Mouse (Mus musculus) frontal cortex, postnatal 10 days (tissue): ENCODE results near the gene Tmem60.

Experiments used
- DNase-seq, 2 experiments: peaks; one replicate each; pipeline ENCODE4 v3.0.0; 2022; ENCODE audit warnings: low spot score in 2 of 2, mixed read lengths in 1 of 2

Tmem60 gene

DNA sequence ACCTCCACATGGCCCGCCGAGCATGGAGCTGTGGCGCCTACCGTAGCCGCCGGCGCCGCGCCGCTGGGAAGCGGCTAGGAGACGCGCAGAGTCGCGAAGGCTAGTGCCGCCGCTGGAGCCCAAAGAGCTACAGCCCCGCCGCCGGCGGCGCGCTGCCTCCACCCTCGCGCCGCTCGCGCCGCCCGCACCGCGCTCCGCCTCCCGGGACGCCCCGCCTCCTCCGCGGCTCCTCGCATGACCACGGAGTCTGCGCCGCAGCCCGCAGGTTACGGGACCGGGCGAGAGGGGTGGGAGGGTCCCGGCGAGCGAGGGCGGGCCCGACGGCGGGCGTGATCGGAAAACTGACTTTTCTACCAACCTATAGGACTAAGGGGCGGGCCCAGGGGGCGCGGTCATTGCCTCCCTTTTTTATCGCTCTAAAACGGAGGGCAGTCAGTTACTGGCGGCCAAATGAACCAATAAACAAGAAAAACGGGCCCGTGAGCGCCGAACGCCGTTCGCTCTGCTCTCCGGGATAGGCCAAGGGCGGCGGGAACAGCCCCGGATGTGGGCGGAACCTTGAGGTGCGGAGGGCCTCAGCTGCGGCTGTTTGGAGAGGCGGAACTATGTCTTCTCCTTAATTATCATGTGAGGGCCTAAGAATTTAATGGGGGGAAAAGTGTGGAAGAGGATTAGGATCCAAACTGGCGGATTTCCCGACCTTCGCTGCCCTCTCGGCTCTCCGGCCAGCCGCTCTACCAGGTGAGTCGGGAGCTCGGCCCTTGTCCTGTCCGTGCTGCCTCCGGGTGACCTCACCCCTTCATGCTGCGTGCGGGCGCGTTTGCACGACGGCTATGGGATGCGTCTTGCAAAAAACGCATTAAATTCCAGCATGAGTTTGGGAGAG is at the start of gene Tmem60, which contains the start of gene Phtf2:
TSS of gene Tmem60 (plus strand) at position 277 of the 886 bp plus-strand sequence.
TSS of gene Phtf2 (minus strand) at position 210 of the 886 bp plus-strand sequence.
- peak; percentile 97 to 98 for DNase-seq

- DNase-seq, result no peak
Measured at GRCm38 (mm10) chr5:20834399-20834798, 47.6 kb upstream of the Tmem60 start.

- no peak for DNase-seq
Measured at GRCm38 (mm10) chr5:20837082-20837481, 44.9 kb upstream of the Tmem60 start.

DNA sequence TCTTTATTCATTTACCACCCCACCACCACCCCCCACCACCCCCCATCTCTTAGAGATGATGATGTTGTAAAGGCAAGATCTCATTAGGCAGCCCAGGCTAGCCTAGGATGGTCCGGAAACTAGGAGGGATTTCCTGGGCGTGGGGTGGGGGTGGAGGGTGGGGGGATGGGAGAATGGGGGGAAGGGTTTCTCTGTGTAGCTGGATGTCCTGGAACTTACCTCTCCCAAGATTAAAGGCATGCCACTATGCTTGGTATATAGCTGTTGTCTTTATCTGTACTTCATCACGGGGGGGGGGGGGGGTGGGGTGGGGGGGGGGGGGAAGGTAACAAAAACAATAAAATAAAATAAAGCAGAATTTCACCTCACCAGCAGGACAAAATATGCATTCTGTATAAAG is 38.6 kb upstream of the Tmem60 start:
- no peak for DNase-seq

GRCm38 (mm10) chr5:20843816-20844215 is 38.2 kb upstream of the Tmem60 start:
- no peak for DNase-seq

DNA sequence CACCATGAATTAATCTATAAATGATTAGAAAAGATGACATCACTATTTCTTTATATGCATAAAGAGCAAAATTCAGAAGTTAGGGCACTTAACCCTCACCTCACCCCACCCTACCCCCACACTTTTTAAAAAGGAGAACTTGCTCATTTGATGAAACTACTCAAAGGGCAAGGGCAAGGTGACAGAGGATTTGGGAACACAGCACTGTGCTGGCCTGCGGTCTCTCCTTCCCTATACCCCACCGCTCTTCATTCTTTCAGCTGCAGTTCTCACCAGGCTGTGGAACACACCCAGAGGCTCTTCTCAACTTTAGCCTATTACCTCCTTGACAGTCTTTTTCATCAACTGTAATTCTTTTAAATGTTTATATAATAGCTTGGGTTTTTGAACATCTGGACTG is 35.0 kb upstream of the Tmem60 start:
- no peak for DNase-seq

GRCm38 (mm10) chr5:20855066-20855465 is 26.9 kb upstream of the Tmem60 start:
- no peak for DNase-seq

GRCm38 (mm10) chr5:20858404-20858803 is 23.6 kb upstream of the Tmem60 start:
- DNase-seq, result no peak

DNA sequence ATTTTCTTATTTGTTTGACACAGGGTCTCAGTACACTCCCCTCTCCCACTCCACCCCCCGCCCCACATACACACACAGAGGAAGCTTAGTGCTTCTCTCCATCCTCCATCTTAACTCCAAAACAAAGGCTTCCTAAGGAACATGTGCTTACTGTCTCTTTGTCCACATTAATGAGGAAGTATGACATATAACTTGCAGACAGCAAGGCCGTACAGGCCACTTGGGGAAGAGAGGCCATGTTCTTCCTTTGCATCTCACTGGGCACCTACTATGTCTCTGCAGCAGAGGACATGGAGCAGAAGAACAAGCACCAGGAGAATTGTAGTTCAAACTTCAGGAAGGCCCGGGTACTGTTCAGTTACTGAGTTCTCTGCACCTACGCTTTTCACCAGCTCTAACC is 21.4 kb upstream of the Tmem60 start:
- no peak for DNase-seq

DNA sequence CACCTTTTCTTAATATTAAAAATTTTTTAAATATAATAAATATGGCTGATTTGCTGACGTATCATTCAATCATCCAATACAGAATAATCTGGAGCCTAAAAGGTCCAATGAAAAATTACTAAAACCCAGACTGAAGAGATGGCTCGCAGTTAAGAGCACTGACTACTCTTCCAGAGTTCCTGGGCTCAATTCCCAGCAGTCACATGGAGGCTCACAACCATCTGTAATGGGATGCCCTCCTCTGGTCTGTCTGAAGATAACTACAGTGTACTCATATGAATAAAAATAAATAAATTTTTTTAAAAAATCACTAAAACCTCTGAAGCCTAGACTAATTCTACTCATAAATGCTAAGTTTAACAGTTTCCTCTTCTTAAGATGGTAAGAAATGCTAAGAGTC is 20.1 kb upstream of the Tmem60 start:
- no peak for DNase-seq

GRCm38 (mm10) chr5:20864216-20864969 is 17.6 kb upstream of the Tmem60 start:
- DNase-seq, result no peak

GRCm38 (mm10) chr5:20865193-20865755 is 16.7 kb upstream of the Tmem60 start:
- DNase-seq, result no peak

- DNase-seq, result no peak
Measured at GRCm38 (mm10) chr5:20873146-20873545, 8.8 kb upstream of the Tmem60 start.

- DNase-seq, result no peak
Measured at GRCm38 (mm10) chr5:20876934-20877426, 5.0 kb upstream of the Tmem60 start.

DNA sequence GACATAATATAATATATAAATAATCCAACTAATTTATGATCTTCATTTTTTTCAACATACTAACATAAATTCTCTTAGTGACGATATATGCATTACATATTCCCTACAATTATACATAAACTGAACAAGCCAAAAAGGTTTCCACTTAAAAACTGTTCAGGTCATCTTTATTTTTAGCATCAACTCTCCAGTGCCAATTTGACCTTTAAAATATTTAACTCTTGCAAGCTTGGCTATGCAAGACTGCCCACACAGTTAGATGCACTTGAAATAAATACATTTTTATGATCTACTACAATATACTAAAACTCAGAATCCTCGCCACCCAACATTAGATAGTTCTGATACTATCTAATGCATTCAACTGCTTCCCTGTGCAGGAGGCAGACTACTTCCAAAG is 1.6 kb upstream of the Tmem60 start:
- no peak for DNase-seq

- peak; percentile 31 to 56 for DNase-seq
Measured at GRCm38 (mm10) chr5:20880797-20881775, 905 bp upstream of the Tmem60 start.

DNA sequence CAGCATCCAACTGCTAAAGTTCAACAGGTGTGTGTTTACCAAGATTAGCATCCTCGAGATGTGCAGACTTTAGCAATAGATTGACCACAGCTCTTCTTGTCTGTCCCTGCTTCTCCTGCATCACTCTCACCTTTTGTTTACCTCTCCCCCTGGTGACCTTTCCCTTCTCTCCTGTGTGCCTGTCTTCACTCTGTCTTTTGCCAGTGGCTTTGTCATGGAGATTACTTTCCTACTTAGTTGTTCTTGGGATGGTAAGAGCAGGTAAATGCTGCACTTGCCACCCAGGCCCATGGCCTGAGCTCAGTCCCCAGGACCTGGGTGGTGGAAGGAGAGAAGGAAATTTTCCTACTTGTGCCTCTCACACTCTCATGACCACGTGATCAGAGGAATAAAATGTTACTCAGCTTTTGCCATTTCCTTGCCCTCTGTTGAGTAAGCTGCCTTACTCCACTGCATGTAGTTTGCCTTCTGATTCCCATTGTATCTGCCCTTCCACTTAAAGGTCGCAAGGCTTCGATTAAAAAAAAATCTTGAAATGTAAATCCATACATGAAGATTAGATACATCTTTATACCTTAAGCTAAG is 2.1 kb downstream of the Tmem60 start:
- DNase-seq, result no peak

GRCm38 (mm10) chr5:20897446-20898167 is 15.6 kb downstream of the Tmem60 start:
- DNase-seq, result no peak

DNA sequence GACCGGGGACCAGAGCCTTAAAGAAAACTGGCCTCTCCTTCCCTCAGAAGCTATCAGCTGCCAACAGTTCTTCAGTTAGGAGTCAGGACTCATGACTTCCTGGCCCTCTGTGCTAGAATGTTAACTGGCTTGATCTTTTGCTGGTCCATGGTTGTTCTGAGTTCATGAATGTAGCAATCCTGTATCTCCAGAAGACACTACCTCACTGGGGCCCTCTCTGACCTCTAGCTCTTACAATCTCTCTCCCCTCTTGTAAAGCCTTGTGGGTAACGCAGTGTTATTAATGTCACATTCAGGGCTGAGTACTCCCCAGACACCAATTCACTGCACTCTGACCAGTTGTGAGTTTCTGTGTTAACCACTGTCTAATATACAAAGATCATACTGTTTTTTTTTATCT is 22.7 kb downstream of the Tmem60 start:
- no peak for DNase-seq

GRCm38 (mm10) chr5:20905437-20905836 is 23.4 kb downstream of the Tmem60 start:
- DNase-seq, result no peak
